Mouse (Mus musculus) liver, adult 2 months (tissue): ENCODE data around the gene Gm16867. TPM values are rescaled to one million over a fixed set of nuclear protein-coding genes. Genes with fewer than 3 reads are reported as not detected.
"Not testable (repeated sequence)": the region's sequence is repeated elsewhere in the genome, so short reads cannot be mapped to it uniquely, and the experiment has no call there.

Experiments
- DNase-seq: peaks from one replicate; pipeline ENCODE4 v3.0.0-alpha.2; 2011; ENCODE audit warnings: low read depth, low spot score; ENCODE audit errors: extremely low read depth
- H3K27ac ChIP-seq: fragments of 200-500 bp; replicated peaks from 2 replicates; pipeline ENCODE4 v1.5.1; 2012; ENCODE audit warnings: low read depth, mild to moderate bottlenecking, control low read depth, inconsistent platforms, low read length; ENCODE audit not compliant: insufficient read depth
- H3K27me3 ChIP-seq: fragments of 200-500 bp; 2 replicates; pipeline ENCODE4 v1.6.1; 2012; ENCODE audit warnings: mild to moderate bottlenecking, moderate library complexity, low read length, inconsistent platforms; ENCODE audit not compliant: control insufficient read depth, insufficient read depth
- H3K36me3 ChIP-seq: fragments of 200-500 bp; 2 replicates; pipeline ENCODE4 v1.6.1; 2012; ENCODE audit warnings: low read length, inconsistent platforms; ENCODE audit not compliant: control insufficient read depth, insufficient read depth
- H3K4me1 ChIP-seq: fragments of 200-500 bp; 2 replicates; pipeline ENCODE4 v1.6.1; 2011; ENCODE audit warnings: low read length; ENCODE audit not compliant: control insufficient read depth, insufficient read depth
- H3K4me3 ChIP-seq: fragments of 200-500 bp; 2 replicates; pipeline ENCODE4 v1.5.1; 2011; ENCODE audit warnings: low read depth, mild to moderate bottlenecking, control low read depth, low read length, moderate library complexity; ENCODE audit not compliant: insufficient read depth
- H3K79me2 ChIP-seq: fragments of 200-500 bp; 2 replicates; pipeline ENCODE4 v1.6.1; 2012; ENCODE audit warnings: inconsistent platforms, mild to moderate bottlenecking, low read length, moderate library complexity; ENCODE audit not compliant: control insufficient read depth, insufficient read depth
- H3K9ac ChIP-seq: fragments of 200-500 bp; 2 replicates; pipeline ENCODE4 v1.6.1; 2012; ENCODE audit warnings: low read depth, mild to moderate bottlenecking, control low read depth, inconsistent platforms, low read length
- WGBS: fragments of 180-500 bp; shearing (Covaris S2); methylation state at CpG from one replicate; pipeline ENCODE4 v1.1.7; 2018; 5-methylcytosine and 5-hydroxymethylcytosine counted together
- polyA plus RNA-seq: library from polyadenylated mRNA; depleted of rRNA; stranded (reverse); fragments of >200 nt; gene quantifications from 2 replicates; pipeline ENCODE4 v1.2.3, GENCODE M21; 2012
- total RNA-seq: library from RNA; depleted of rRNA; stranded (reverse); fragments of >200 nt; gene quantifications from 2 replicates; pipeline ENCODE4 v1.2.3, GENCODE M21; 2014

Gm16867 gene
- total and polyA plus RNA-seq, 2 experiments = 28.6 TPM; not detected in 1

DNA sequence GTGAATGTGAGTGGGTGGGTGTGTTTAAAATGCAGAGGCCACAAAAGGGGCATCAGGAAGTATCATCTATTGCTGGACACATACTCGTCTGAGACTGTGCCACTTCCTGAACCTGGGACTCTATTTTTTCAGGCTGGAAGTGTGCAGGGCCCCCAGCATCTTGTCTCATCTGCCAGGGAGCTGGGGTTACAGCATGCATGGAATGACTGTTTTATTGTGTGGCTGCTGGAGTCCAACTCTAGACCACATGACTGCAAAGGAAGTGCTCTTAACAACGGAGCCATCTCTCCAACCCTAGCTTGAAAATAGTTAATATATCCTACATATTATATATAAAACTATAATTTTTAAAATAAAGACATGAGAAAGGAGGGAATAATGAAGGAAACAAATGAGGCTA, 29.8 kb downstream of the Gm16867 start:
- not testable (repeated sequence) for H3K27ac ChIP-seq, DNase-seq, H3K36me3 ChIP-seq, H3K4me3 ChIP-seq, H3K27me3 ChIP-seq, H3K9ac ChIP-seq, H3K4me1 ChIP-seq, H3K79me2 ChIP-seq
- no CpG with 5 or more reads among the region's 2 CpGs for WGBS

DNA sequence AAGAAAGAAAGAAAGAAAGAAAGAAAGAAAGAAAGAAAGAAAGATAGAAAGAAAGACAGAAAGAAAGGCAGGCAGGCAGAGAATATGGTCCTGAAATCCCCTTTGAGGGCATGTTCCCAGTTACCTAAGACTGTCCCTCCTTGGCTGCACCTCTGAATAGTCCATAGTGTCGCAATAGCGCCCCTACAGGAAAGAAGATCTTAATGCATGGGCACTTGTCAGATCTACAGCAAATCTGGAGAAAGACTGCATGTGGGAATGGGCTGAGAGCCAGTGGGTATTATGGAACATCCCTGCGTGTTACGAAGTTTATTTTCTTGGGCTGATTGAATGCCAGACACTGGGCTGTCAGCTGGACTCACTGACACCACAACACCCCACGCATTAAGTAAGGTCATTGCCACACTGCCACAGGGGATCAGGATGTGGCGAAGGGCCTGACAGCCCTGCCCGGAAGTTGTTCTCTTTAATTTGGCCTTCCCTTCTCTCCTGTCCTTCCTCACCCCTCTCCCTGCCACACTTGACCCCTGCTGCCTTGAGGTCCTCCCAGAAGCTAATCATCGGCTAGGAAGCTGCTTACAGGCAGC, 32.9 kb downstream of the Gm16867 start:
- not testable (repeated sequence) for H3K4me1 ChIP-seq, H3K27ac ChIP-seq
- WGBS = no CpG with 5 or more reads among the region's 8 CpGs

DNA sequence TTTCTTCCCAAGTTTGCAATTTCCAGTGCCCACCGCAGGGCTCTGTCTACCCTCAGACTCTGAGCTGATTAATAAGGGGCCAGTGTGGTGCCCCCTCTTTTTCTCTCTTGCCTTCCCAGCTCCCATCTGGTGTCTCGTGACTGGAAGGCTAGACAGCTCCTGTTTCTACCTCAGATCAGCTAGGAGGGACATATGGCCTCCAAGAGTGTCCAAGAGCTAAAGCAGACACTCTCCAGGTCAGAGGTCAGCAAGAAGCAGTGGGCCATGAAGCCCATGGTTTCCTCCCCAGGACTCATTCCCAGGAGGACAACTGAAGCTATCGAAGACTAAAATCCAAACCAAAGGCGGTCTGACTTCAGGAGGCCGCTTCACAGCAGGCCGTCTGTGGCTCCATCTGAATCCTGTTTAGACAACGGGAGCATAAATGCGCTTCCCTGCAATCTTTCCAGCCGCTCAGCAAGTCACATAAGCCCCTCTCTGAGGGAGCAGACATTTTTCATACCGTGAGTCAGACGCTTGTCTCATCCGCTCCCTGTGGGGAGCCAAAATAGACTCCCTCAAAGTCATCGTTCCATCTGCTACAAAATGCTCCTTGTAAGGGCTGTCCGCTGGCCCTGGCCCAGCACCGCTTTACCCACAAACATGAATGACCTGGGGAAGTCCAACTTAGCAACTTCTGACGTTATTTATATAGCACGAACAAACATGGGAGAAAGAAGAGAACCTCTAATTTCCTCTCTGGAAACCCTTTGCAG, 35.4 kb downstream of the Gm16867 start:
- not testable (repeated sequence) for H3K36me3 ChIP-seq, H3K9ac ChIP-seq, H3K27me3 ChIP-seq, H3K4me1 ChIP-seq, DNase-seq, H3K79me2 ChIP-seq, H3K27ac ChIP-seq, H3K4me3 ChIP-seq
- no CpG with 5 or more reads among the region's 17 CpGs for WGBS

More for the DNA sequence above, 32.9 kb downstream of the Gm16867 start:
- not testable (repeated sequence) for H3K36me3 ChIP-seq, H3K79me2 ChIP-seq, H3K27me3 ChIP-seq, H3K4me3 ChIP-seq, DNase-seq, H3K9ac ChIP-seq

DNA sequence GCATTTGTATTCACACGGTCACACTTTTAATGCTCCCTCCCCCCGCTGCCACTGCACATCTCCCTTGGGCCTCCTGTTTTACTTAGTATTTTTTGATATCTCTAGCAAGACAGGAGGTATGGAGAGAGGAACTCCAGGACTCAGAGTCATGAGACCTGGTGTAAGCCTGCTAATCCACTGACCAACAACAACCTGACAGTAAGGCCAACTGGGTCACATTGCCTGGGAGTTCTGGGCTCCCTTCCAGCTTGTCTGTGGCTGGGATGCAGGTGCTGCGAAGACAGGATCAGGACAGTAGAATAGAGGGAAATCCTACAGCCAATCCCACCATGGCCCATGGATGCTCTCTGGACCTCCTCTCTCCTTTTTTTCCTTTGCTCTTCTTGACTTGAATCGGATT, 38.7 kb downstream of the Gm16867 start:
- not testable (repeated sequence) for H3K79me2 ChIP-seq, H3K36me3 ChIP-seq, H3K4me1 ChIP-seq, DNase-seq, H3K27me3 ChIP-seq, H3K27ac ChIP-seq, H3K9ac ChIP-seq, H3K4me3 ChIP-seq
- no CpG with 5 or more reads among the region's 4 CpGs for WGBS

DNA sequence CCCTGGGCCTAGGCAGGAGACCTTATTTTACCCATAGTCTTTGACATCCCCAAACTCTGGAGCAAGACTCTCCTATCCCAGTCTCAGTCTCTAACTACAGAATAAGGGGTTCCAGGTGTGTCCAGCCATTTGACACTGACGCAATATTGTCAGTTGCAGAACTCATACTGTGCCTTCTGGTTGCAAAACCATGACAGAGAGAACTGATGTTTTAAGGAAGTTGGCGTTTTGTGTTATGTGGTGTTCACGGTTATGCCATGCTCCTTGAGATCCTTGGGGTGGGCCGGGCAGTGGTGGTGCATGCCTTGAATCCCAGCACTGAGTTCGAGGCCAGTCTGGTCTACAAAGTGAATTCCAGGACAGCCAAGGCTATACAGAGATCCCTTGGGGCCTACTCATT, 45.5 kb downstream of the Gm16867 start:
- not testable (repeated sequence) for H3K36me3 ChIP-seq, H3K4me1 ChIP-seq, H3K9ac ChIP-seq, DNase-seq, H3K79me2 ChIP-seq, H3K4me3 ChIP-seq, H3K27me3 ChIP-seq, H3K27ac ChIP-seq
- no CpG with 5 or more reads among the region's 5 CpGs for WGBS

DNA sequence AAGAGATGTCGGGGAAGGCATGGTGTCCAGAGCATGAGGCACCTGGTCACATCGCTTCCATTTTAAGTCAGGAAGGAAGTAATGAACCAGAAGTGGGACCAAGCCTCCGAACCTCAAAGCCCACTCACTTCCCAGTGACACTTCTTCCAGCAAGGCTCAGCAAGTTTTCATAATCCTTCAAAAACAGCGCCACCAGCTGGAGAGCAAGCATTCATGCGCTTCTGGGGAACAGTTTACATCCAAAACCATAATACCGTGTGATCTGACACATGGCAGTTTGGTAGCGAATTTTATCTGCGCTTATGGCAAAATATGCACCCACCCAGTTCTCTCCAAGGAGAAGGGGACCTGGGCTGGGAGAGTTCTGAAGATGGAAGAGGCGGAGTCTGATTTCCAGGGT, 48.5 kb downstream of the Gm16867 start:
- DNase-seq, H3K27me3 ChIP-seq, H3K27ac ChIP-seq, H3K36me3 ChIP-seq, H3K4me1 ChIP-seq, H3K79me2 ChIP-seq, H3K9ac ChIP-seq, H3K4me3 ChIP-seq: not testable (repeated sequence)
- no CpG with 5 or more reads among the region's 9 CpGs for WGBS

DNA sequence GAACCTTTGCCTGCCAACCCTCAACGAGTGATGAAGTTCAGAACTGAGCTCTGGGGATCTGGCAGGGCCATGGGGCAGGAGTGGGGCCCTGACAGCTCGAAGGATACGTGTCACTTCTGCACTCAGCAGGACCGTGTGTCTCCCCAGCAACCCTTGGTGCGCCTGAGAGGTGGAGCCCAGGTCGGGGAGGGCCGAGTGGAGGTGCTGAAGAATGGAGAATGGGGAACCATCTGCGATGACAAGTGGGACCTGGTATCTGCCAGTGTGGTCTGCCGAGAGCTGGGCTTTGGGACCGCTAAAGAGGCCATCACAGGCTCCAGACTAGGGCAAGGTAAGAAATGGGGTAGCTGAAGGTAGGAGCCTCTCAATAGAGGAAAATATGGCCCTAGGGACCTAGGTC, 54.3 kb downstream of the Gm16867 start:
- H3K27ac ChIP-seq, DNase-seq, H3K79me2 ChIP-seq, H3K27me3 ChIP-seq, H3K36me3 ChIP-seq, H3K4me1 ChIP-seq, H3K9ac ChIP-seq, H3K4me3 ChIP-seq: not testable (repeated sequence)
- no CpG with 5 or more reads among the region's 10 CpGs for WGBS

DNA sequence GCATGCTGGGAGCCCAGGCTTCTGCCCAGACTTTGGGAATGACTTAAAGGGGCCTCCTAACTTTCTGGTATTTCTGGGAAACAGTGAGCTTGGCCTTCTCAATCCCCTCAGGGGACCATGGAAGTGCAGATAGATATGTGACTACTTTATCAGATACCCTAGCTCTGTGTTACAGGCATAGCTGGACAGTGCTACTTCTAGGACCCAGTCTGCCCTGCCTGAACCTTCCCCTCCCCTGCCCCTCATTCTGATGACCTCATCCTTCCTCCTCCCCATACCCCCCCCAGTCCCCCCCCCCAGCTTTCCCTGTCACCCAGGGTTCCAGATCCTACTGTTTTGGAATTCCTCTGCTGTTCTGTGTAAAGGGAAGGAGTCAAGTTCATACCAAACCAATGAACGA, 56.2 kb downstream of the Gm16867 start:
- H3K27me3 ChIP-seq, H3K9ac ChIP-seq, H3K4me1 ChIP-seq, H3K27ac ChIP-seq, DNase-seq, H3K4me3 ChIP-seq, H3K79me2 ChIP-seq, H3K36me3 ChIP-seq: not testable (repeated sequence)
- no CpG with 5 or more reads among the region's 1 CpGs for WGBS

DNA sequence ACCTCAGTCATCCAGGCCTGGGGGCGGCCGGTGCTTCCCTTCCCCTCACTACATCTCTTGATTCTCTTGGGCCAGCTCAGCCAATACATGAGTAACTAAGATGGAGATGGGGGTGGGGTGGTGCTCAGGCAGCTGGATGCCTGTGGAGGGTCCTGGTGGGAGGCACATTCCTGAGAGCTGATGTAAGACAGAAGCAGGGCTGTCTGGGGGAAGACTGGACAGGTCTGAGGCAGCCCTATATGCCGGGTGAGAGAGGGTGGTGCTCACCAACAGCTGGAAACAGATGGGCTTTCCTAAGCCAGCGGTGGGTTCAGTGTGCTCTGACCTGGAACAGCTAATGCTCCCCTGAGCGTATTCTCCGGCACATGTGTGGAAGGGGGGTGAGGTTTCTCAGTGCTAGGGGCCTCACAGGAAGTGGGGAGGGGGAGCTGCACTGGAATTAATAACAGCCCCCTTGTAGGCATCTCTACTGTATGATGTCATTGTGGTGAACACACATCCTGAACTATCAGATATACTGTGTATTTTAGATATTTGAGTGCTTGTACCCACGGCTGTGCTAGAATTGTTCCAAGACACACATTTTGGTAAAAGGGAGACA, 60.0 kb downstream of the Gm16867 start:
- H3K4me1 ChIP-seq, H3K4me3 ChIP-seq, DNase-seq, H3K36me3 ChIP-seq, H3K27ac ChIP-seq, H3K27me3 ChIP-seq, H3K9ac ChIP-seq, H3K79me2 ChIP-seq: not testable (repeated sequence)
- no CpG with 5 or more reads among the region's 7 CpGs for WGBS
